Mouse (Mus musculus) limb, embryonic 11.5 days (tissue): ENCODE measurements around the gene Mpl. TPM values are rescaled to one million over a fixed set of nuclear protein-coding genes. Genes with fewer than 3 reads are reported as not detected.

Source experiments
- ATAC-seq: fragments of 200-750 bp; cut with Nextera tagmentation; 2 replicates; pipeline ENCODE4 v1.8.0; 2017; ENCODE audit warnings: low read depth; ENCODE audit not compliant: insufficient number of reproducible peaks, low FRiP score, low TSS enrichment
- DNase-seq: peaks from one replicate; pipeline ENCODE4 v3.0.0-alpha.2; 2015; ENCODE audit warnings: low spot score
- H3K27ac ChIP-seq: fragments of 300-500 bp; sonication (generic); replicated peaks from 2 replicates; pipeline ENCODE4 v1.5.1; 2014; ENCODE audit warnings: low read depth, mild to moderate bottlenecking, low read length
- H3K27me3 ChIP-seq: fragments of 300-500 bp; sonication (generic); 2 replicates; pipeline ENCODE4 v1.6.1; 2014; ENCODE audit warnings: mild to moderate bottlenecking, low read length, mixed read lengths; ENCODE audit not compliant: control insufficient read depth, insufficient read depth
- H3K36me3 ChIP-seq: fragments of 300-500 bp; sonication (generic); 2 replicates; pipeline ENCODE4 v1.6.1; 2014; ENCODE audit warnings: mild to moderate bottlenecking, low read length, moderate library complexity, mixed read lengths; ENCODE audit not compliant: control insufficient read depth, insufficient read depth
- H3K4me1 ChIP-seq: fragments of 300-500 bp; sonication (generic); 2 replicates; pipeline ENCODE4 v1.6.1; 2014; ENCODE audit warnings: low read length, mixed read lengths; ENCODE audit not compliant: control insufficient read depth, insufficient read depth
- H3K4me2 ChIP-seq: fragments of 300-500 bp; sonication (generic); 2 replicates; pipeline ENCODE4 v1.6.1; 2014; ENCODE audit warnings: low read depth, mild to moderate bottlenecking, moderate library complexity; ENCODE audit not compliant: severe bottlenecking
- H3K4me3 ChIP-seq: fragments of 300-500 bp; sonication (generic); 2 replicates; pipeline ENCODE4 v1.5.1; 2014; ENCODE audit warnings: low read depth, low read length
- H3K9ac ChIP-seq: fragments of 300-500 bp; sonication (generic); 2 replicates; pipeline ENCODE4 v1.6.1; 2014; ENCODE audit warnings: mild to moderate bottlenecking, low read length
- H3K9me3 ChIP-seq: fragments of 300-500 bp; sonication (generic); 2 replicates; pipeline ENCODE4 v1.6.1; 2016; ENCODE audit warnings: low read length; ENCODE audit not compliant: control insufficient read depth
- WGBS: fragments of 180-500 bp; shearing (Covaris S2); extraction: QIAGEN DNeasy Blood & Tissue Kit; methylation state at CpG from one replicate; pipeline ENCODE4 v1.1.7; 2014; 5-methylcytosine and 5-hydroxymethylcytosine counted together
- polyA plus RNA-seq: library from polyadenylated mRNA; unstranded; fragments of >200 nt; fragmentation: Nextera tagmentation; extraction: Ambion mirVana; gene quantifications from 2 replicates; pipeline ENCODE4 v1.2.1, GENCODE M21; 2014

Mpl gene
- polyA plus RNA-seq, 1 experiment from 2014 or later, result 1.3 TPM

DNA sequence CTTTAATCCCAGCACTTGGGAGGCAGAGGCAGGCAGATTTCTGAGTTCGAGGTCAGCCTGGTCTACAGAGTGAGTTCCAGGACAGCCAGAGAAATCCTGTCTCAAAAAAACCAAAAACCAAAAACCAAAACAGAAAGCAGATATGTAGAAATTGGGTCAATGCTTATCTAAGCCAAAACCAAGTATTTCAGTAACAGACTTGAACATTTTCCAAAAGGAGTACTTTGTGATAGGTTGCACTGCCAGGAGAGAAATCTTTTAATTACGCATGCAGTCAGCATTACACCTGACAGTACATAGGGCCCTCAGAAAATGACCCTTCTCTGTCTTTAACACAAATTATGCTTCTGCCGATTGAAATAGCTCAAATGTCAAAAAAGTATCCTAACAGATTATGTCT is 55.9 kb downstream of the Mpl start:
- H3K4me3 ChIP-seq, result no peak overlapping the region
- H3K9me3 ChIP-seq, result no peaks in the 10 kb centered on the region
- no peak overlapping the region for H3K27ac ChIP-seq
- no peaks in the 10 kb centered on the region for H3K4me1 ChIP-seq
- WGBS, result 88% methylated on average over 3 of the region's 3 CpGs
- ATAC-seq (no peak), DNase-seq (no peak)
- H3K9ac ChIP-seq, result no peak overlapping the region
- no peak overlapping the region for H3K4me2 ChIP-seq
- H3K27me3 ChIP-seq, result no peaks in the 10 kb centered on the region
- H3K36me3 ChIP-seq, result peaks cover 23% of the 10 kb centered on the region

DNA sequence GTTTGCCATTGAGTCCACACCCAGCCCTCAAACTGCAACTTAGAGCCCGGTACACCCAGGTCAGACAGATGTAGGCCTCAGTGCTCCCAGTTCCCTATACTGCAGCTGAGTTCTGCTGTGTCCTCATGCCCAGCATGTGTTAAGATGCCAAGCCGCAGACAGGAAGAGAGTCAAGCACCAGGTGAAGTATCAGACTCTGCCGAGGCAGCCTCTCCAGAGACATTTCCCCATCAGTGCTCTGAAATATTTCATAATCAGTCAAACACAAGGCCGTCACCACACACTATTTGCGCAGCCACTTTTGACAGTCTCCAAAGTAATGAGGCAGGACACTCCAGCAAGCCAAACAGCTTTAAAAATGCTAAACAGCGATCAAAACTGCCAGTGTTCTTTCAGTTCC is 58.9 kb downstream of the Mpl start:
- DNase-seq, result no peak
- 90% methylated on average over 6 of the region's 6 CpGs for WGBS
- Histone ChIP-seq H3K4me2 (no peak overlapping the region), H3K9ac (no peak overlapping the region), H3K36me3 (peaks cover 27% of the 10 kb centered on the region), H3K27me3 (no peaks in the 10 kb centered on the region), H3K27ac (no peak overlapping the region), H3K9me3 (no peaks in the 10 kb centered on the region), H3K4me3 (no peak overlapping the region), H3K4me1 (no peaks in the 10 kb centered on the region)
- no peak for ATAC-seq

DNA sequence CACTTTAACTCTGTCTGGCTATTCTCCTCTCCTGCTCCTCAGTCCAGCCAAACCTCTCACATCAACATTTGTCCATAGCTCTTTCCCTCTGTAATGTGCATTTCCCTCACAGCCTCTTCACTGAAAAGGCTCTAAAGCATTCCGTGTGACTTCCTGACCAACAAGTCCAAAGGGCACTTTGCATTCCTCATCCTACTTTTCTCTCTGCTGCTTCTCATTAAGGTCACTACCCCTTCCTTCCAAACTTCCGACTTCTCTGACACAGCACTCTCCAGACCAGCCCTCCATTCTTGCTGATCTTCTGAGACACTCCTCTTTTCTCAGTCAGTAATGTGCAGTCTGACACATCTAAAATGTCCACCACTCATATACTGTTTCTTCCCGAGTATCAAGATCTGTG is 60.9 kb downstream of the Mpl start:
- Histone ChIP-seq H3K4me1 (no peaks in the 10 kb centered on the region), H3K9me3 (no peaks in the 10 kb centered on the region), H3K27ac (no peak overlapping the region), H3K9ac (no peak overlapping the region), H3K4me3 (no peak overlapping the region), H3K4me2 (no peak overlapping the region), H3K36me3 (peaks cover 39% of the 10 kb centered on the region), H3K27me3 (no peaks in the 10 kb centered on the region)
- ATAC-seq, result no peak
- no peak for DNase-seq
- 82% methylated on average over 3 of the region's 3 CpGs for WGBS

DNA sequence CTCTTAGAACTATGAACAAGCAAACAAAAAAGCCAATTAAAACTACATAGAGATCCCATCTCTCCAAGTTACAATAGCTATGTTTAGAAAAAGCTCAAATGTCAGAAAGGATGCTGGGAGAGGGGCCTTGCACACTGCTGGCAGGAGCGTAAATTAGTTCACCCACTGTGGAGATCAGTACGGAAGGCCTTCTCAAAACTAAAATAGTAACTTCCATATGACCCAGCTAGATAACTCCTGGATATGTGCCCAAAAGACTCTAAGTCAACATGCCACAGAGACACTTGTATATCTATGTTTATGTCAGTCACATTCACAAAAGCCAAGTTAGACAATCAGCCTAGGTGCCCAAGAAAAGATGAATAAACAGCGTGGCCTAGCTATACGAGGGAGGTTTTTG is 62.0 kb downstream of the Mpl start:
- Histone ChIP-seq H3K4me3 (no peak overlapping the region), H3K9ac (no peak overlapping the region), H3K27me3 (no peaks in the 10 kb centered on the region), H3K36me3 (peaks cover 45% of the 10 kb centered on the region), H3K27ac (no peak overlapping the region), H3K9me3 (no peaks in the 10 kb centered on the region), H3K4me2 (no peak overlapping the region), H3K4me1 (no peaks in the 10 kb centered on the region)
- ATAC-seq (no peak), DNase-seq (no peak)
- 92% methylated on average over 4 of the region's 4 CpGs for WGBS

DNA sequence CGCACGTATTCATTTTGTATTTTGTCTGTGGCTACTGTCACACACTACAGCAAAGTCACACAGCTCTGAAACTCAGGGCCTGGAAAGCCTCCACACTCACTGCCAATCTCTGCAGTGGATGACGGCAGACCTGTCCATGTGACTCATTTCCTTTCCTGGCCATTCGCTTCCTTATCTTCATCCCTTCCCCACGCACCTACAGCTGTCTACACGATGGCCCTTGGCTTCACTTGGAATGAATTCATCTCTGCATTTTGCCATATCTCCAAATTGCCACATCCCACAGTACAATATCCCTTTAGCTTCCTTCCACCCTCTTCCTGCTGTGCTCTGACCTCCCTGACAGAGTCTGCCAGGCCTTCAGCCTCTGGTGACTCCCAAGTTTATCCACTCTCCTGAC is 62.8 kb downstream of the Mpl start:
- Histone ChIP-seq H3K36me3 (peaks cover 43% of the 10 kb centered on the region), H3K9me3 (no peaks in the 10 kb centered on the region), H3K27ac (no peak overlapping the region), H3K9ac (no peak overlapping the region), H3K4me3 (no peak overlapping the region), H3K27me3 (no peaks in the 10 kb centered on the region), H3K4me1 (no peaks in the 10 kb centered on the region), H3K4me2 (no peak overlapping the region)
- WGBS, result 91% methylated on average over 6 of the region's 6 CpGs
- DNase-seq, result no peak
- no peak for ATAC-seq

Other genes starting within 250 kb of the Mpl start
- gene Ptprf, start 166.1 kb downstream of the Mpl start, polyA plus RNA-seq, result 46.8 and 51.0 TPM in 2 replicates
- 11.0 and 13.3 TPM in 2 replicates for gene Szt2, start 48.2 kb downstream of the Mpl start, polyA plus RNA-seq
- gene Med8, start 48.2 kb downstream of the Mpl start, polyA plus RNA-seq, result 130 and 134 TPM in 2 replicates
- 42.7 and 48.8 TPM in 2 replicates for gene Elovl1, start 29.4 kb downstream of the Mpl start, polyA plus RNA-seq
- 355 and 368 TPM in 2 replicates for gene Cdc20, start 20.2 kb downstream of the Mpl start, polyA plus RNA-seq
- 9.9 and 12.6 TPM in 2 replicates for gene Tie1, start 32.5 kb upstream of the Mpl start, polyA plus RNA-seq
- 1.0 and 1.6 TPM in 2 replicates for gene 2610528J11Rik, start 69.5 kb upstream of the Mpl start, polyA plus RNA-seq
- 0.27 and 0.33 TPM in 2 replicates for gene Tmem125, start 86.5 kb upstream of the Mpl start, polyA plus RNA-seq
- 0.40 and 0.45 TPM in 2 replicates for gene Cfap57, start 163.3 kb upstream of the Mpl start, polyA plus RNA-seq
- gene Ebna1bp2, start 163.3 kb upstream of the Mpl start, polyA plus RNA-seq, result 180 and 190 TPM in 2 replicates
- not detected in 2 replicates for gene Olfr62, start 201.4 kb upstream of the Mpl start, polyA plus RNA-seq
- 0.08 and 0.26 TPM in 2 replicates for gene Olfr1342, start 235.2 kb upstream of the Mpl start, polyA plus RNA-seq
- not detected in 2 replicates for gene Olfr1341, start 246.0 kb upstream of the Mpl start, polyA plus RNA-seq